Mouse (Mus musculus) heart, adult 11 months (tissue): ENCODE results near the gene Draxin.
"Not testable (repeated sequence)": the region's sequence is repeated elsewhere in the genome, so short reads cannot be mapped to it uniquely, and the experiment has no call there.

Experiments used
- DNase-seq: peaks from one replicate; pipeline ENCODE4 v3.0.0; 2022

The Draxin gene

DNA sequence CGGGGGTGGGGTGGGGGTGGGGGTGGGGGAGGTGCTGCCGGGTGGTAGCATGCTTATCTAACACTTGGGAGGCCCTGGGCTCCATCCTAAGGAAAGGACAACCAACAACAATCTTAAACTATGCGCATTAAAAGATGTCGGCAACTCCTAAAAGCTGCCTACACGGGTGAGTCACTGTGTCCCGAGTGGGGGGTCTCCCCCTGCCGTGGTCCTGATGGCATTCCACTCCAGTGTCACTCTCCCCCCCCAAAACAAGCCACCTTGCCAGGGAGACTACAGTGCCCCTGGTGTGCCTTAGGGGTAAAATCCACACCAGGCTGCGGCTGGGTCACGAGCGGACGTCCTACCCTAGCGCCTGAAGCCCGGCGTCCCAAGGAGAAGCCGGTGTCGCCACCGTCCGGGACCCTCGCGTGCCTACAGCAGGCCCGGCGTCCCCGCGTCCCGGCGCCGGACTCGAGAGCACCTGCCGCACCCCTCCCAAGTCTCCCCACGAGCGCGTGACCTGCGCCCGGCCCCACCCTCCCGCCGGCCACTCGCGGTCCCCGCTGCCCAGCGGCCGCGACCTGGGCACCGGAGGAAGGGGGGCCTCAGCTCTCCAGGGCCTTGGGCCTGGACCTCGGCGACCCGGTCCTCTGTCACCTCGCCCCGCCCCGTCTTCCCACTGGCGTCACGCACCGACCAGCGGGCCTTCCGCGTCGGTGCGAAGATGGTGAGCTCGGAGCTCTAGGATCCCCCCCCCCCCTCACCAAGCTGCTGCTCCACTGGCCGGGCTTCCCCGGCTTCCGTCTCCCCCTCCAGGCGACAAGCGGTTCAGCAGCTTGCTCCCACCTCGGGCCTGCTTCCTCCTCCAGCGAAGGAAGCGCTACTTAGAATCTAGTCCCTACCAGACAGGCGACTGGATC, 21.0 kb upstream of the Draxin start, which contains the start of gene Fbxo6:
Gene Fbxo6, minus strand, starts transcription at position 874 of the 902 bp plus-strand sequence.
- peak; percentile 99 for DNase-seq

DNA sequence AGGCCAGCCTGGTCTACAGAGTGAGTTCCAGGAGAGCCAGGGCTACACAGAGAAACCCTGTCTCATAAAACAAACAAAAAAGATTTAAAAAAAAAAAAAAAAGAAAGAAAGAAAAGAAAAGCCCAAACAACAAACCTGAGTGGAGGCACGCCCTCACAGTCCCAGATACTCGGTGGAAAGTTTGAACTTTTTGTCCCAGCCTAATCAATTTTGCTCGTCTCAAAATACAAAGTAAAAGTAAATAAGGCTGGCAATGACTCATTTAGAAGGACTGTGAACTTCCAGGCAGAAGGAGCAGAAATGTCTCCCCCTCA, 20.4 kb upstream of the Draxin start:
- no peak for DNase-seq

DNA sequence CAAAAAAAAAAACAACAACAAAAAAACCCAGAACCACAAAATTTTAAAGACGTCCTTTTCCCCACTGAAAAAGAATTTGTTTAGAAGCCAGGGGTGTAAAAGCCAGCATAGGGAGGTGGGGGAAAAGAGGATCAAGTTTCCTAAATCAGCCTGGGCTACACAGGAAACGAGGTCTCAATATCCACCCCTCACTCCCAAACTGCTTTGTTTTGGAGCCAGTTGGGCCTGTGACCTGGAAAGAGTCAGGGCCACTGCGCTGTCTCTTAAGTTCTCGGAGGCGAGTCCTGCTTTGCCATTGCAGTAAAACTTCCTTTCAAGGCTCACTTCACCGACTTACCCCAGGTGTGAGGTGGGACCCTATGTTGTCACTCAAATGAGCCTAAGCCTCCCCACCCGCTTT, 19.7 kb upstream of the Draxin start:
- no peak for DNase-seq

DNA sequence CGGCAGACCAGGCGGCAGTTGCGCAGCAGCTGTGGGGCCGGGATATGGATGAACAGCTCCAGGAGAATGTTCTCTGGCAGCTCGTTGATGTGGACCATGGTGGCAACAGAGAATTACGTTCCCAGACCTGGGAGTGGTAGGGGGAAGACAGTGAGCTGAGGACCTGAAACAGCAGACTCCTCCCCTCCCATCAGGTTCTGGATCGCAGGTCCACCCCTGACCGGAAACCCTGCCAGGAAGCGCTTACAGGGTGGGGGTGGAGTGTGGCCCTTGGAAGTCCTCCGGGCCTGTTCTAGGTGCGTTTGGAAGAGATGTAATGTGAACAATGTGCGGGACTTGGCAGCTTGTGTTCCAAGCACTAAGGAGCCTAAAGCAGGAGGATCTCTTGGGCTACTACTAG, 19.0 kb upstream of the Draxin start:
- peak; percentile 95 for DNase-seq

DNA sequence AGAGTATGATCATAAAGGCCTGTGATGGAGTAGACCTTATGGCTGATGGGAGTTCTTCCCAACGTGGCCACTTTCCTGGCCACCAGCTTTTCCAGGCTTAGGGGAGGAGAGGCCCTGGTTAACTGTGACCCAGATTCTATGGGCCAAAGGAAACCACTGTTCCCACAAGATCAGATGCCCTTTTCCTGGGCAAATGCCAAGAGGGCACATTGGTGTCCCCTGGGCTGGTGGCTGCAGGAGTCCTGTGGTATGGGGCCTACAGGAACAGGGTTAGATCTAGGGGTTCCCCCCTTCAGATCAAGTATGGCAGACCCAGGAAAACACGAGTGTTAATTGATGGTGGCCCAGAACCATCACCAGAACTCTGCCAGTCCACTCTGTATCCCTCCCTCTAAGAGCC, 17.2 kb upstream of the Draxin start:
- DNase-seq: peak; percentile 90

DNA sequence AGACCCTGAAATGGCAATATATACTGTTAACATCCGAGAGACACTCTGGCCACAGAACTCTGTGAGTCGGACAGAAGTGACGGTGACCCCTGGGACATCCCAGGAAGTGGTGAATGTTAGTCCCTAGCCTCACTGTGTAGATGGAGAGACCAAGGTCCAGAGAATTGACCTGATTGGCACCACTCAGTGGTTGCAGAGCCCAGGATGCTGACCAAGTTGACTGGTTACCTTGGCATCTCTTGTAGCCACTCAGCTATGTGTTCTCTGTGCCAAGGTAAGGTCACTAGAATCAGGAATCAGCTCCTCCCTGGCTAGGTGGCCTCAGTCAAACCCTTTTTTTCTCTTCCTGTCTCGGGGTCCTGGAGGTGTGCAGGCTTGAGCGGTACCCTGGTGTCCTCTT, 13.2 kb upstream of the Draxin start:
- no peak for DNase-seq

DNA sequence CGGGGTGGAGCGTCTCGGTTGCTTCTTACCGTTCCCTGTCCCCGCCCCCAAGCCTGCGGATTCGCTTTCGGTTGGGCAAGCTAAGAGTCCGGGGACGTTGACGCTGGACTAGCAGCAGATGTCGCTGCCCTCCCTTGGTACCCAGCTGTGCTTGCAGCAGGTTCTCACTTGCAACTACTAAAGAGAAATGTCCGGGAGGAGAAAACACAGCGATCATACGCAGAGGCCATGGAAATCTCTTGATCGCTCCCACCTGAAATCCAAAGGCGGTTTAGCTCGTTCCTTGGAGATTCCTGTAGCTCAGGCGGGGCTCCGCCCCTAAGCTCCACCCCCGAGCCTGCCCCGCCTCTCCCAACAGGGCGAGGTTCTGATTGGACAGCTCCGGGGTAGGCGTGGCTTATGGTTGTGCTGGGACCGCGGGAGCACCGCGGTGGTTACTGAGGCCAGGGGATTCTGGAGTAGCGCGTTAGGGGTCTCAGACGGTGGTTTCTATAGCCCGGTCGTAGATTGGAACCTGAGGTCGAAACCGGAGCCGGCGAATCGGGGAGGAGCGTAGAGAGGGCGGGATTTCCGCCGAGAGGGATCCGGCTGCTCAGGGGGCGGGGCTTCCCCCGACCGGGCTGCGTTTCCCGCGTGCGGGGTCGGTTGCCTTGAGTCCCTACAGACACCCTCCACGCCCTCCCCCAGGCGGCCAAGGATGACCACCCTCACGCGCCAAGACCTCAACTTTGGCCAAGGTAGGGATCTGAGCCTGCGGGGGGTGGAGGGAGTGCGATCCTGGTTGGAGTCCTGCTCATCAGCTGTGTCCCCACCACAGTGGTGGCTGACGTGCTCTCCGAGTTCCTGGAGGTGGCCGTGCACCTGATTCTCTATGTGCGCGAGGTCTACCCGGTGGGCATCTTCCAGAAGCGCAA, 9.9 kb upstream of the Draxin start:
- peak; percentile 99 for DNase-seq

DNA sequence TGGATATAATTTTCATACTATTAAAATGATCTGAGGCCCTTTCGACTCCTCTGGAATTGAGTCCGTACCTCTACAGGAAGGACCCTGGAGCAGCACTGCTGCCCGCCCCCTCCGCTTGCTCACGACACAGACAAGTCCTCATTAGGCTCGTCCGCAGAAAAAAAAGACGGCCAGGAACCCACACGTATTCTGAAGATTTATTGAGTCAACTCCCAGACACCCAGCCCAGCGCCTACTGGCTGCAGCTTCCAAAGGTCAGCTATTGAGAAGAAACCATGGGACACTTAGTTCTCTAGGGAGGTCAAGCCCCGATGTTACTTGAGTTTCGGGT, 9.2 kb upstream of the Draxin start:
- no peak for DNase-seq

DNA sequence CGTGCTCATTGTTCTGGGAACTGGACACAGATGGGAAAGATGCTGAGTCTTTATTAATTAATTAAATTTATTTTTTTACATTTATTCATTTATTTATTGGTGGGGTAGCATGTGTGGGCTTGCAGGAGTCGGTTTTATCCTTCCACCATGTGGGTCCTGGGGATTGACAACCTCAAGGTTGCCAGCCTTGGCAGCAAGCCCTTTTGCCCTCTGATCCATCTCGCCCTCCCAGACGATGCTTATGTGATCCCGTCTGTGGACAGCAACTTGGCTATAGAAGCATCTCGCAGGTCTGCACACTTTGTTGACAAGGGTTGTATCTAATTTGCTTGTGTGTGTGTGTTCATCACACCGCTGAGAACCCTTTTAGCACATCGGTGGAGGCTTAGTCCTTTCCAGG, 7.0 kb upstream of the Draxin start:
- DNase-seq: no peak

DNA sequence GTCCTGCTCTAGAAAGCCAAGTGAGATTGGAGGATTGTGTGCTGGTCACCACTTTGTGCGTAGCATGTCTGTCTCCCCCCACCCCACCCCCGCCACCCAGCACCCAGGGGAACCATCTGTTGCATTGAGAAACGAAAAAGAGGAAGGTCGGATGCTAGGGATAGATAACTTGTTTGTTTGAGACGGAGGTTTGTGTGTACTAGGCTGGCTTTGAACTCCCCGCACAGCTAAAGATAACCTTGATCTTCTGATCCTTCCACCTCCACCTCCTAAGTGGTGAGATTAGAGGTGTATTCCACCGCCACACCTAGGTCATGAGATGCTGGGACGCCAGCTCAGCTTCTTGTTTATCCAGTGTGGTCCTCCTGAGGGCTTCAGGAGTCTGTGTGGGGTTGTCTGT, 4.5 kb upstream of the Draxin start:
- DNase-seq: no peak

DNA sequence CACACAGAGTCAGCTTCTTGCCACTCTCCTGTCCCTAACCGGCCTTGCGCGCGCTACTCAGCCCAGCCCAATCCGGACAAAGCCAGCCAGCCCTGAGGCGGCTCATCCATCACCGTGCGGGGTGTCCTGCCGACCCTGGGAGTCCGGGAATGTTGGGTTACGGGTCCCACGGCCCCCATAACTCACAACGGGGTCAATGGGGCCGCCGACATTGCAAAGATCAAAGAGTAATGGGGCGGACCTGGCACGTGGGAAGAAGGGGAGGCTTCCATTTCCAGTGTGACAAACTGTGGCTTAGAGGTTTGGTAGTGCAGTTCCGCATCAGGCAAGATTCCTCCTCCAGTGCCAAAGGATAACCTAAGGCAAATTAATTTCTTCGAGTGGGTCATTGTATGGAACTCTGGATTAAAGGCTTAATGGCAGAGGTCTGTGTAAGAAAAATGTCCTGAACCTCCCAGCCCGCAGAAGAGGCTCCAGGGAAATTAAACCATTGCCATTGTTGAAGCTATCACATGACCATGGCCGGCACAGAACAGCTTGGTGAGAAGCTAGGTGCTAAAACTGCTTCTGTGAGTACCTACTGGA, 1.1 kb upstream of the Draxin start:
- no peak for DNase-seq

DNA sequence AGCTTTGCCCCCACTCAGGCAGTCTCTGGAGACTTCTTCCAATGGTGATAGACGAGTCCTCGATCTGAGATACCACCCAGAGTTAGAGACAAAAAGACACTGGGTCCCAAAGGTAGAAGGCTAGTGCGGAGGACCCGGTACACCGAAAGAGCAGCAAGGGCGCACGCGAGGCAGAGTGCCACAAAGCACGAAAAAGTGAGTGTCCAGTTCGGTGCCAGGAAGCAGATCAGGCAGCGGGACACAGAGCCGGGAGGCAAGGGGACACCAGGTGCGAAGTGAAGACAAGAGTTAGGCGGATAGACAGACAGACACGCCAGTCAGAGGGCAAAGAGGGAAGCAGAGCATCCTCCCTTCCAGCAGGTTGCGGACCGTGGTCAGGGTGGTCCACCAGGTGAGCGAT, 365 bp downstream of the Draxin start, which contains the start of gene Mad2l2:
Gene Mad2l2, plus strand, starts transcription at position 252 of the 400 bp plus-strand sequence.
- DNase-seq: no peak

DNA sequence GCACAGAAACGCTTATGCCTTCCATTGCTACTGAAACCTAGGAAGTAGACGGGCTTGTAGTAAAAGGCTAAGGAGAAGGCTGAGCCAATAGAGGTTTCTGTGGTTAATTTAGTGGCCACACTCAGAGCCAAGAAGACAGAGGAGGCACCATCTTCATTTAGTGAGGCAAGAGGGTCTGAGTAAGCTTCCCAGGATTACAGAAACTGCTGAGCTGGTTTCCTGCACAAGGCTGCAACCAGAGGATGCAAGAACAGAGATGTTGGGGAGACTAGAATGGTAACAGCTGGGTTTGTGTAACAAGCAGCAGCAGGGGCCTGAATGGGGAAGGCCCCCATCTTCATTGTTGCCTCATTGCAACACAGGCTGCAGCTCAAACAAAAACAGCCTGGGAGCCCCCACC, 1.8 kb downstream of the Draxin start:
- no peak for DNase-seq

DNA sequence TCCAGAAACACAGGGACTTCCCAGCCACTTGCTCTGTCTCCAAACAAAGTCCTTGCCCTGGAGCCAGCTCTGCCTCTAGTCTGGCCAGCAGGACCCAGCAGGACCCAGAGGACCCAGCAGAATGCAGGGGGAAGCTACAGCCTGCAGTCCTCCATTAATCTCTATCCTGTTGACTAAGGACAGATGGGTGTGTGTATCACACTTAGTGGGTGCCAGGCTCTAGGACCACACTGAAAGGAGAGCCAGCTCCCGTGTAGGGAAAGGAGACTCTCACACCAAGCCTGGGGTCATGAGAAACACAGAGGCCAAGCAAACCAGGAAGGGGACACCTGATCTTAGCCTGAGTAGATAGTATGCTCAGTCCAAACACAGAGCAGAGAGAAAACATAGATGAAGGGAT, 2.3 kb downstream of the Draxin start:
- no peak for DNase-seq

DNA sequence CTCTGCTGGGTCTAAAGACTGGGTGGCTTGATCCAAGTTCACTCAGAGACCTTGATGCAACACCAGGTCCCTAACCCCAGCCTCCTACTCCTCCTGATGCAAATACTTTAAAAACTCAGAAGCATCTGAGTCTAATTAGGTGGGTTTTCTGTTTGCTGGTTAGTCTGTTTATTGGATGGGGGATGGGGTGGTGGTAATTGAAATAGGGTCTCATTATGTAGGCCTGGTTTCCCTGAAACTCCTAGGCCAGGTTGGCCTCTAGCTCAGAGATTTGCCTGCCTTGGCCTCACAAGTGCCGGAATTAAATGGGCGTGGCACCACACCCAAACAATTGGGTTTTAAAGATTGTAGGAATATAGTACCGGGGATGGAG, 7.8 kb downstream of the Draxin start:
- DNase-seq: no peak

DNA sequence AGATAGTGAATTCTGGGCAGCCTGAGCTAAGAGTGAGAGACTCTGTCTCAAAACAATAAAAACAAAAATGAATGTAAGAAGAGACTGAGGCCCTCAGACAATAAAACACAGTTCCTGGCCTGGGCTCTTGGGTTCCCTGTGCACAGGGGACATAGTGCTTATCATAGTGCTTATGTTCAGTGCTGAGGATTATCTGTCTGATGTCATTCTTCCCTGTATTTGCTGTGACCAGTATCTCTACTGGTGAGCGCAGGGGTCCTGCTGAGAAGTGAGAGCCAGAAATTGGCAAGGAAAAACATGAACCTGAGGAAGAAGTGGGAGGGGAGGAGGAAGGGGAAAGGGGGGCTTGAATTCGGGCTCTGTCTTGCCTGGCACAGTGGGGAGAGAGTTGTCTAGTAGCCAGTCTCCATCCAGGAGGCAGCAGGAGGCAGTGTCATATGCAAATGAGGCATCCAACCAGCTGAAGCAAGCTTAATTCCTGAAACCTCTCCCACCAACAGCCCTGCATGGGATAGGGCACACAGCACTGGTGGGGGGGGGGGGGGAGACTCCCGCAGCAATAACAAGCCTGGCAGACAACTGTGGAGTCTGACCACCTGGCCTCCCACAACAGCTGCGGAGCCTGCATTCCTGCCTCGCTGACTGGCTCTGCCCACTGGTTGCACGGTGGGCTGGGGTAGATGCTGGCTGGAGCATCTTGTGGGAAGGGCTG, 8.4 kb downstream of the Draxin start:
- no peak for DNase-seq

DNA sequence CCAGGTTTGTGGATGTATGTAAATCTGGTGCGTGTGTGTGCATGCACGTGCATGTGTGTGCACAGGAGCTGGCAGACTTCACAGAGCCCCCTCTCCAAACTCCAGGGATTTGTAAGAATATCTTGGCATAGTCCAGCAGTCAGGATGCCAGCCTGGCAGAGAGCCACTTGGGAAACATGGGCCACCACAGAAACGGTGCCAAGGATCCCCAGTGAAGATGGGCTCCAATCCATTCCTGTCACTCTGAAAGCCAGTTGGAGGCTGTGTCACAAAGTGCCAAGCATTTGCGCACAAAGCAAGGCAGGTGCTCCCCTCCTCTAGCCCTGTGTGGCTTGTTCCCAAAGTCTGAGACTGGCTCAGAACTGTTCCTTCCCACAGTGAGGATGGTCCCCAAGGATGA, 9.1 kb downstream of the Draxin start:
- DNase-seq: no peak

DNA sequence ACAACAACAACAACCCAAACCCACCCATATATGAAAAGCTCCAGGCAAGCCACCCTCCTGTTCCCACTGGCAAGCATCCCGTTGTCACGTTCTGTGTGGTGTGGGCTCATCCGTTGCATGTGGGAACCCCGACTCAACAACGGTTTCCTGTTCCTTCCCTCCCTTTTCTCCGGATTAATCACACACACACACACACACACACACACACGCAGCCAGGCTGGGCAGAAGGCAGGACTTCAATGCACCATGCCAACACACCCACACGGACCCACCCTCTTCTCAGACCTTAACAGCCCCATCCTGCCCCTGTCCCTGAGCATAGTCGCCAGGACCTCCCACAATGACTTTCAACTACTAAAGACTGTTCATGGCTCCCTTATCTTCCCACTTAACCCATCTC, 9.9 kb downstream of the Draxin start:
- no peak for DNase-seq

DNA sequence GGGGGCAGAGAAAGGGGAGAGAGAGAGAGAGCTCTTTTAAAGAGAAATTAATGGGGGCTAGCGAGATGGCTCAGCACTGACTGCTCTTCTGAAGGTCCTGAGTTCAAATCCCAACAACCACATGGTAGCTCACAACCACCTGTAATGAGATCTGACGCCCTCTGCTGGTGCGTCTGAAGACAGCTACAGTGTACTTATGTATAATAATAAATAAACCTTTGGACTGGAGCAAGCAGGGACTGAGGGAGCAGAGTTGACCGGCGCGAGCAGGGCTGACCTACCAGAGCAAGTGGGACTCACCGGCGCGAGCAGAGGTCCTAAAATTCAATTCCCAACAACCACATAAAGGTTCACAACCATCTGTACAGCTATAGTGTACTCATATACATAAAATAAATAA, 10.9 kb downstream of the Draxin start:
- DNase-seq: not testable (repeated sequence)

DNA sequence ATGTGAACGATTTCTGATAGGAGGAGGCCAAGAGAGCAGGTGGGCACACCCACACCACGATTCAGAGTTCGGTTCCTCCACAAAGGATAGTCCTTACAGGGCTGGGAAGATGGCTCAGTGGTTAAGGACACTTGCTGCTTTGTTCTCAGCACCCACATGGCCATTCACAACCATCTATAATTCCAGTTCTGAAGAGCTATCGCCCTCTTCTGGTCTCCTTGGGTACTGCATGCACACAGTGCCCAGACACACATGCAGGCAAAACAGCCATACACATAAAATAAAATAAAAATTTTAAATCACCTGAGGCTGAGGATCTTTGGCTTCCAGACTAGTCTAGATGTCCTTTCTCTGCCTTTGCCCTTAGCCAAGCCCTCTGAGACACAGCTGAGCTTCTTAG, 13.1 kb downstream of the Draxin start:
- no peak for DNase-seq

DNA sequence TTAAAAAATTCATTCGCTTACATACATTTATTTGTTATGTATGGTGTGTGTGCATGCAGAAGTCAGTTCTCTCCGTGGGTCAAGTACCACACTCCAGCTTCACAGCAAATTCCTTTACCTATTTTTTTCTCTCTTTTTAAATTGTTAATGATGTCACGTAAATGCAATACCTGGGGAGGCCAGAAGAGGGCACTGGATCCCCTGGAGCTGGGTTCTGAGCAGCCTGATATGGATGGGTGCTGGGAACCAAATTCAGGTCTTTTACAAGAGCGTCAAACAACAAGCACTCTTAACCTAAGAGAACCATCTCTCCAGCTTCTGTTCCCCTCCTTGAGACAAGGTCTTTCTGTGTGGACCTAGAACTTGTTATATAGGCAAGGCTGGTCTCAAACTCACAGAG, 13.8 kb downstream of the Draxin start:
- no peak for DNase-seq

DNA sequence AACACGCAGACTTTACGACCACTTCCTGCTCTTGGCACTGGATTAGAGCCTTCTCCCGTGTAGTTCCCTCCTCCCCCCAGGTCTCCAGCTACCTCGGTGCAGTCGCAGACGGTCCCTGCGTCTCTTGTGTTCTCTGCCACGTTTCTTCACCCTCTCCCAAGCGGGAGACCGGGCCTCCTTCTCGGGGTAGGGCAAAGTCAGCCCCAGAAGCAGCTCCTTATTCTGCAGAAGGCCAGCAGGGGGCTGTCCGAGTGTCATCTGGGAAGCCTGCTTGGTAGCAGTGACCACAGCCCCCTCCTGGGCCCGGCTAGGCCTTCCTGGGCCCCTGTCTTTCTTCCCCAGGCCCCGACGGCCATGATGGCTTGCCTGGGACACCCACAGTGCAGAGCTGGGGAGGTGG, 15.0 kb downstream of the Draxin start:
- peak; percentile 93 for DNase-seq

DNA sequence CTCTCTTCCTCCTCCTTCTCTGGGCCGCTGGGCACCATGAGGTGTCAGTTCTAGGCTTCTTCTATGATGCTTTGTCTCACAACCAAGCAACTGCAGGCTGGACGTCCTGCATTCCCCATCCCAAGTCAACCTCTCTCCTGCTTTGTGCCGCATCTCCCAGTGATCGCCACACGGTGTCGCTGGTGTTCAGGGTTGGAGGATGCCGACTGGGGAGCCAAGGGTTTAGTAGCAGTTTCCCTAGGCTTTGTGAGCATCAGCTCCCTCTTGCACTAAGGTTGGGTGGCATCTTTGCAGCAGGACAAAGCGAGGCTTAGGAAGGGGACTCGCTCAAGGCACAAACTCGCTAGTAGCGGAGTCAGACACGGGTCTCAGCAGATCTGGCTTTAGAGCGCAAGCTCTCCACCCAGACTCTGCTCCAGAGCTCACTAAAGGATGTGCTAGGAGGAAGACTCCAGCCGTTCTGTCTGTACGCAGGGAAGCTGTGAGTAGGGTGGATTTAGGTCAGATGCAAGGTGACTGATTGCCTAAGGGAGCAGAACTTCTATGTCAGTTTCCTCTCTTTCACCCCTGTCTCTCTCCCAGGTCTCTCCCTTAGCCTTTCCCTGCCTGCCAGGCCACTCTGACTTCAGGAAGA, 15.6 kb downstream of the Draxin start:
- DNase-seq: peak; percentile 96
